Mouse (Mus musculus): ENCODE data around the gene Nav2.

Nav2 gene

DNA sequence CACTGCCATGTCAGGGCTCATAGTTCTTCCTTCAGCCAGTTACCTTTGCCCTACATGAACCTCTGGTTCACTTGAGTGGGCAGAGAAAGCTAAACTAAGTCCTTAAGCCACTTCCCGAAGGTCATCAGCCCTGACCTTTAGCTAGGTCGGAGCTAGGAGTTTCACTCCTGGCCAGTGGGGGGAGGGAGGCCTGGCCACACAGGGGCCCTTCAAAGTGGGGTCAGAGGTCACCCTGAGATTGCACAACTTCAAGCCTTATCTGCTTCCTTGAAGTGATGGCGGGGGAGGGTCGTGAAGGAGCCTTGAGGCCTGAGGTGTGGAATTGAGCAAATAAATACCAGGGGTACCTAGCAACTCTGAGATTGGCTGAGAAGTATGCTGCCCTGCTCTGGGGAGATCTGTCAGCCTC, 389.9 kb downstream of the Nav2 start:
- no peak for DNase-seq

DNA sequence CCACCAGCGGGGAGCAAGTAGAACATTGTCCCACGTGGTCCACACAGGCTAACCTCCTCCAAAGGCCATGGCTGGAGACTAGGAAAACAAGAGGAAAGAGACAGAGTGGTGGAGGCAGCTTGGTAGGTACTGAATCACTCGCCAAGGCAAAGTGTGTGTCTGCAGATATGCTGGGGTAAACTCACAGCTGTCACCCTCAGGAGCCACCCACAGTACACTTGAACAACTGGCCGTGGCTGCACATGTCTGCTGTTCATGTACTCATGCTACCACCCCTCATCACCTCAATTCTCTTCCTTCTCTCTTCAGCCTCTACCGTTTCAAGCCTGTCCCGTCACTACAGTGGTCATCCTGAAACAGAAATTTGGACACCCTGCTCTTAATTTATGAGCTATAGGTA, 393.0 kb downstream of the Nav2 start:
- DNase-seq: no peak

DNA sequence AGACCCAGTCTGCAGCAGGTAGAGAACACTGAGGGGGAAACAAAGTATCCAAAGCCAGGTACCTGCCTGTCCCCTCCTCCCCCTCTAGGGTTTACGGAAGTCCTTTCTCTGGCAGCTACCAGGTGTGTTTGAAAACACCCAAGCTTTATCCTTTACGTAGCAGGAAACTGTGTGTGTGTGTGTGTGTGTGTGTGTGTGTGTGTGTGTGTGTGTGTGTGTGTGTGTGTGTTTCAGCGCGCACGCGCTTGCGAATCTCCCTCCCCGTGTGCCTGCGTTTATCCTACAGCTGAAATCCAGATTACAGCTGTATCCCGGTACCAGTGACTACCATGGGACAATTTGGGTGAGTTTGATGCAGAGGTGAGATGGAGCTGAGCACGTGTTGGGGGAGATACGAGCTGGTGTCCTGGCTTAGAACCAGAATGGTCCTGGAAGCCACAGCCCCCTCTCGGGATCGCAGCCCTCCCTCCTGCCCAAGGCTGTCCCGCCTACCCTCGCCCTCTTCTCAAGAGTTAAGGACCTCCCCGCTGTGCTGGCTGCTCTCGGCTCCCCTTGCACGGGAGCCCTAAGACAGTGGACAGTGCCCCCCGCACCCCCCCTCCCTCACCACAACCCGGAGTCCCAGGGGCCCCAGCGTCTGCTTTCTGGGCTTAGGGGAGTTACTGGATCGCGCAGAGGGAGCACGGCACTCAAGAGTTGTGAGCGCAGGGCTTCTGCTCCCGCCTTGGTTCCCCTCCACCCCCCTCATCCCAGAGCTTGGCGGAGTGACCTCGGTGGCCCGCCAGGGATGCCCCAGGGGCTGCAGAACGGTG, 395.3 kb downstream of the Nav2 start:
- DNase-seq: no peak

DNA sequence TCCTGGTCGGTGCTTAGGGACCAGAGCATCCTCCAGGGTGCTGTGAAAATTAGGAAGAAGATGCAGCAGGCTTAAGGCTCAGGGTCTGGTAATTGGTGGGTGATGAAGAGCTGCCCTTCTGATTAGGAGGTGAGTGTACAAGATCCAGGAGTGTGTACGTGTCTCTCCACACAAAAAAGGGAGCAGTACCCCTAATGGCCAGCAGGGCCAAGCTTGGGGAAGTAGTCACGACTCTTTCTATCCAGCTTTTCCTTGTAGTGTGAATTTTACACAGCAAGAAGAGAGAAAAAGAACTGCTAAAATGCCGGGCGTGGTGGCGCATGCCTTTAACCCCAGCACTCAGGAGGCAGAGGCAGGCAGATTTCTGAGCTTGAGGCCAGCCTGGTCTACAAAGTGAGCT, 399.2 kb downstream of the Nav2 start:
- DNase-seq: no peak

DNA sequence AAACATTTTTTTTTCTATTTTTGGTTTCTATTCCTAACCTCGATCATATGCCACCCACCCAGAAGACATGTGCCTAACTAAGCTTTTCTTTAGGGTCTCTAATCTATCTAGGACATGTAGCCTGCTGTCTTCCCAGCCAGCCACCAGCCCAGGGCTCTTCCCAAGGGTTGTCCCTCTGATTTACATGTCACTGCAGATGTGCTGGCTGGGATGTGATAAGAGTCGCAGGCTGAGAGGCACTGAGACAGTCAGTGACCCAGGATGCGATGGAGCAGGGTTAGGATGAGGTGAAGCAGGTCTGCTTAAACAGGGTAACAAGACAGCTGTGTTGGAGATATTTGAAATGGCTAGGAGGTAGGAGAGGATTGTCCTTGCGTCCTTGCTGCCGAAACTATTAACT, 401.2 kb downstream of the Nav2 start:
- DNase-seq: no peak

- no peak for DNase-seq
These were observed 405.4 kb downstream of the Nav2 start for GRCm38 (mm10) chr7:49313945-49314344.

GRCm38 (mm10) chr7:49315033-49315432, 406.5 kb downstream of the Nav2 start:
- no peak for DNase-seq

DNA sequence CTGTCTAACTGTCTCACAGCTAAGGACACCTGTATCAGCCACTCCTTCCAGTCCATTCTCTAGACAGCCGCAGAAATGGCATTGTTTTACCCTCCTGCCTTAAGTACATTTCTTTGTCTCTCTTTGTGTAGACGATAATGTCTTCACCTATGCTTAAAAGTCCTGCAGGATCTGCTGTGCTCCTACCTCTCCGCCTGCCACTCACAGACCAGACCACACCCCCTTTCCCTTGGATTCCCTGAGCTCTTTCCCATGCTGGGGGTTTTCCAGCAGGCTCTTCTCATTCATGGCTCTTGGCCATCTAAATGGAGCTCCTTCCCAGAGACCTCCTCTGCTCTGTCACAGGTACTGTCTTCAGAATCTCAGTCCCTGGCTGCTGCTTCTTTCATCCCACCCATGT, 408.1 kb downstream of the Nav2 start:
- DNase-seq: no peak

- DNase-seq: no peak
These were observed 409.8 kb downstream of the Nav2 start for GRCm38 (mm10) chr7:49318183-49318897.

GRCm38 (mm10) chr7:49318898-49319293, 410.4 kb downstream of the Nav2 start:
- DNase-seq: no peak

- no peak for DNase-seq
These were observed 411.5 kb downstream of the Nav2 start for GRCm38 (mm10) chr7:49319981-49320380.

- DNase-seq: peak; percentile 32
These were observed 412.6 kb downstream of the Nav2 start for GRCm38 (mm10) chr7:49321124-49321531.

DNA sequence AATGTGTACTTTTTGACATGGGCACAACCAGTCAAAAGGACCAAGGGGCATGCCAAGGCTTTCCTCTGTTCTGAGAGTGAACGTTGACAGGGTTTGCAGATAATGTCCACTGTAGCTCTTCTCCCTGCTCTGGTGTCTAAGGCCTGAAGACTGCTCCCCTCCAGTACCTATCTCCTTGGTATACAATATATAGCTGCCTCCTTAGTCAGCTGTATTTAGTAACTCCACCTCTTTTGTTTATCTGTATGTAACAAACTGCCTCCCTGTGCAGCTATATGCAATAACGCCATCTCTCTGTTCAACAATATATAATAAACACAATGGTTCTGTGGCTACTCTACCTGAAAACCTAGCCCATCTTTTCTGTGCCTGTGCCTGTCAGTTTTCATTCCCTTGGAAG, 413.7 kb downstream of the Nav2 start:
- no peak for DNase-seq

DNA sequence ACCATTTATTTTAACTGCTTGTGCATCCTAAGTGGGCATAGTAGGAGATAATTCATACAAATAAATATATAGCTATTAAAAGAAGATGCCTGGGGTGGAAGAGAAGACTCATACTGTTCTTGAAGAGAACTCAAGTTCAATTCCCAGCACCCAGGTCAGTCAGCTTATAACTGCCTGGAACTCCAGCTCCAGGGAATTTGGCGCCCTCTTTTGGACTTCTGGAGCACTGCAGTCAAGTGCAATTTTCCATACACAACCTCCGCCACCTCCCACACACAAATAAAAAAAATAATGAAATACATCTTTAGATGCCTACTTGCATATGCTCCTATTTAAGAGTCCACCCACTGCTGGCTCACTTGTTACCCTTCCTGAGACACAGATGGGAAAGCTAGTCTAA, 416.1 kb downstream of the Nav2 start:
- DNase-seq: no peak

DNA sequence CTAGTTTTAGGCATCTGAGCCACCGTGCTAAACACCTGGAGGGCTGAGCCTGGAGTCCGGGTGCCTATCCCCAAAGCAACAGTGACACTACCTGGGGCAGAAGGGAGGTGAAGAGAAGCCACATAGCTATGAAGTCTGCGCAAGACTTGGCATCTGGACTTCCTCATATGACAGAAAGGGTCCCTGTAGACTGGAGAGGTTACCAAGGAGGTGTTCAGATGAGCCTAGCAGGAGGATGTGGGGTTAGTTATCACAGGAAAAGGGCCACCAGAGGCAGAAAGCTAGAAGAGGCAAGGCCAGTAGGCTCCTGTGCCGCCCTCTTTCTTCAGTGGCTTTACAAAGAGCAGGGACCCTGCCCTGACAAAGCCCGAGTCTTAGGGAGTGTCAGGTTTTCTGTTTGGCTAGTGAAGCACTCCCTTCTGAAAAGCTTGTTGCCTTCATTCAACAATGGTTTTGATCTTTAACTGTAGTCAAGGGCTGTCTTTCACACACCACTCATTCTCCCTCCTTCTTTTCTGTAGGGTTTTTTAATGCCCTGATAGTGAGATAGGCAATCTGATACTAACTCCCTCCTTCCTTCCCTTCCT, 417.7 kb downstream of the Nav2 start:
- DNase-seq: no peak

DNA sequence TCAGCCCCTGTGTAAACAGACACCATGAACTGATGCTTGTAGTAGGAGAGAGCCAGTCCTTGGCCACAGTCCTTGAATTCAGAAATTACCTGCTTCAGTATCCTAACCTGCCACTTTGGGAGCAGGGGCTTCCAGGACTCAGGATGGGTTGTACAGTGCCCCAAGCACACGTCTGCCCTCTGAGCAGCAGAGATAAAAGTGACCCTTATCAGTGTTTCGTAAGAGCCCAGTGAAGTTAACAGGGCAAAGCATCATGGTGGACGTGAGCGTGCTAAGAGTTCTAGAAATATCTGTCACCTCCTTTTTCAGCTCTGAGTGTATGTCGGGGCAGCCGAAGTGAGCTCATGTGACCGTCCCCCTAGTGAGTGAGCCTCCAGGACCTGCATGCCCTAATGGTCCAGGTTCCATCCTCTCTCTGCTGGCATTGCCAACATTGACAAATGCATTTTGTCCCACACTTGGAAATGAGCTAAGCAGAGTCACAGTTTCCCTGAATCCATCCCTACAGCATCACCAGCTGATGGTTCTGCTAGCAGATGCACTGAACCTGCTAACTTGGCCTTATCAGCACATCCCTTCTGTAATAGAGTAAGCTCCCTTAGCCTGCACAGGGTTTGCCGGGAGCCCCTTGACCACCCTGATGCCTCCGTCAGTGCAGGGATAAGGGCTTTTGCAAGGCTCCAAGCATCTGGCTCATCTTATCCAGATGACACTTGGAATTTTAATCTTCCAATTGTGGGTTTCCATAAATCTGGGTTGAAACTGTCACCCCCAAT, 418.6 kb downstream of the Nav2 start:
- DNase-seq: no peak

- DNase-seq: no peak
These were observed 421.7 kb downstream of the Nav2 start for GRCm38 (mm10) chr7:49330181-49330580.

DNA sequence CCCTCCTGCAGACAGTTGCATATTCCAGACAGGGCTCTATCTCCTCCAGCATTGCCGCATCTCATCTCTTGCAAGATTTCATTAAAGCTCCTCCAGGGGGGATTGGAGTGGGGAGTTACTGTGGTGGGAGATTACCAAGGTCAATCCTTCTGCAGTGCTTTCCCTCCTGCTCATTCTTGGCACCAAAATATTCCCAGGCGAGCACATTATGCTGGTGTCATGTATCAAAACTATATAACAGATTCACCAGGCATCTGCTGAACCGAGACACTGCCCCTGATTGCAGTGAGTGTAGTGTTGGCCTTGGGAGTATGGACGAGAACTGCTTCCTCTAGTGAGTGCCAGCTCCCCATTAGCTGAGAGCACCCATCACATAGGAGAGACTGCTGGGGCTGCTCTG, 423.4 kb downstream of the Nav2 start:
- DNase-seq: no peak

DNA sequence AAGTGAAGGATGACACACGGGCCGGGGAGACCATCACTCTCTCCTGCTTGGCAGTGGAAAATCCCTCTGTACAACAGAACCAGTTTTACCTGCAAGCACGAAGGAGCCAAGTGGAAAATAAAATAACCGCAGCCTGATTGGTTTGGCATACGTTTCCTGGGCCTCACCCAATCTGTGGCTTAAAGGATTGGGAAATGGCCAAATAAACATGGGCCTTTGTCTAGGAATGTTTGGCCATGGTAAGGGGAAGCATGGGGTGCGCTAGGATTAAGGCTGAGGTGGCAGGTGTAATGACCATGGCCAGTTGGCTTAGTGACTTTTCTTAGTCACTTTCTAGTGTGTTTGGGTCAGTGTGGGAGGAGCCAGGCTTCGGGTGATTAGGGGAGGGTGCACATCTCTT, 424.1 kb downstream of the Nav2 start:
- no peak for DNase-seq

GRCm38 (mm10) chr7:49334163-49334562, 425.6 kb downstream of the Nav2 start:
- DNase-seq: no peak

- DNase-seq: no peak
These were observed 426.5 kb downstream of the Nav2 start for GRCm38 (mm10) chr7:49335056-49335455.

DNA sequence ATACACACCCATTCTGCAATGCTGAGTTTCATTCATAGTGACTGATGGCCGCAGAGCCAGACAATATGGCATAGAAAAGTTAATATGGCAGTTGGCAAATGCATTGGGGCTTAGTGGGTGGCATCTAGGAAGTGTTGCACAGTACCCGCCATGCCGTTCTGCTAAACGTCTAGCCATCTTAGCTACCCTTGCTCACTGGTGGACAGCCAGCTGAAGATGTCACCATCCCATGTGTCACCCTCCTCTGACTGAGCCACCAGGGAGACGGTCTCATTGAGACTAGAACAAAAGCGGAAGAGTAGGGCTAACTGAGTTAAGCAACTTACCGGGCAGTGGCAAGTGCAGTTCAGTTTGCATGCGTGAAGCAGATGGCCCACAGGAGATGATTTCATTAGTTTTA, 428.2 kb downstream of the Nav2 start:
- DNase-seq: no peak

GRCm38 (mm10) chr7:49337710-49338109, 429.2 kb downstream of the Nav2 start:
- no peak for DNase-seq

Measured in cerebellum, adult 11 months (tissue).